Mouse (Mus musculus) thymus, adult 2 months (tissue): ENCODE measurements around the gene Efl1. TPM values are rescaled to one million over a fixed set of nuclear protein-coding genes. Genes with fewer than 3 reads are reported as not detected.
"Not testable (repeated sequence)": the region's sequence is repeated elsewhere in the genome, so short reads cannot be mapped to it uniquely, and the experiment has no call there.

Experiments used
- DNase-seq: peaks from one replicate; pipeline ENCODE4 v3.0.0; 2021
- H3K27ac ChIP-seq: fragments of 200-500 bp; 2 replicates; pipeline ENCODE4 v1.5.1; 2012; ENCODE audit warnings: low read length, control low read depth; ENCODE audit not compliant: control insufficient read depth, insufficient read depth
- H3K27me3 ChIP-seq: fragments of 200-500 bp; 2 replicates; pipeline ENCODE4 v1.6.1; 2012; ENCODE audit warnings: mild to moderate bottlenecking, low read length, moderate library complexity, mixed read lengths; ENCODE audit not compliant: control insufficient read depth, insufficient read depth
- H3K36me3 ChIP-seq: fragments of 200-500 bp; 2 replicates; pipeline ENCODE4 v1.6.1; 2012; ENCODE audit warnings: mild to moderate bottlenecking, low read length, moderate library complexity; ENCODE audit not compliant: control insufficient read depth, insufficient read depth
- H3K4me1 ChIP-seq: fragments of 200-500 bp; replicated peaks from 2 replicates; pipeline ENCODE4 v1.6.1; 2012; ENCODE audit warnings: low read length; ENCODE audit not compliant: control insufficient read depth, insufficient read depth
- H3K4me3 ChIP-seq: fragments of 200-500 bp; 2 replicates; pipeline ENCODE4 v1.5.1; 2012; ENCODE audit warnings: mild to moderate bottlenecking, low read length, control low read depth, moderate library complexity; ENCODE audit not compliant: control insufficient read depth, insufficient read depth
- CTCF ChIP-seq: fragments of 200-500 bp; IDR thresholded peaks from 2 replicates; pipeline ENCODE4 v1.5.1; 2012; ENCODE audit warnings: mild to moderate bottlenecking, control low read depth, low read length, moderate library complexity, borderline replicate concordance; ENCODE audit not compliant: control insufficient read depth, poor library complexity, insufficient read depth; ENCODE audit errors: extremely low read depth
- POLR2A ChIP-seq: fragments of 200-500 bp; IDR thresholded peaks from 2 replicates; pipeline ENCODE4 v1.6.1; 2012; ENCODE audit warnings: mild to moderate bottlenecking, low read length, control low read depth, moderate library complexity; ENCODE audit not compliant: control insufficient read depth, poor library complexity, insufficient read depth; ENCODE audit errors: extremely low read depth
- WGBS: fragments of 180-500 bp; shearing (Covaris S2); methylation state at CpG from one replicate; pipeline ENCODE4 v1.1.7; 2018; 5-methylcytosine and 5-hydroxymethylcytosine counted together
- polyA plus RNA-seq: library from polyadenylated mRNA; depleted of rRNA; stranded (reverse); fragments of >200 nt; gene quantifications from 2 replicates; pipeline ENCODE4 v1.2.3, GENCODE M21; 2012

Gene Efl1
- polyA plus RNA-seq, 1 experiment = 7.9 TPM

DNA sequence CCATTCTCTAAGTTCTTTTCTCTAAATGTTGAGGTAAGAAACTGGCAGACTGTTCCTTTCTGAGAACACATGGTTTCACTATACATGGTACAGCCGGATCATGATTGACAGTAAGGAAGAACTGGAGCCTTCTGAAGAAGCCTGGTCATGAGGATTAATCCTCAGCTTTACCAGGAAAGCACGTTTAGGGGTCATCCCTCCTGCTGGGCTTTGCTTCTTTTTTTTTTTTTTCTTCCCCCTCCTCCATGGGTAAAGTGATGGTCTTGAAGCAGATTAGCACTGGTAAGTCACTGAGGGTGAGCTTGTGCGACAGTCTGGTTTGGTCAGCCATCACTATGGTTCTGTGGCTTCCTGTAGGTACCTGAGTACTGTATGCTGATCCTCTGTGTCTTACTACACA is 76.1 kb downstream of the Efl1 start:
- H3K4me3 ChIP-seq = no peak overlapping the region
- WGBS = 89% methylated on average over 3 of the region's 3 CpGs
- no peak for DNase-seq
- H3K36me3 ChIP-seq = no peaks in the 10 kb centered on the region
- H3K4me1 ChIP-seq = no peaks in the 10 kb centered on the region
- no peak overlapping the region for H3K27ac ChIP-seq
- TF ChIP-seq CTCF = no peak
- no peak for TF ChIP-seq POLR2A
- no peaks in the 10 kb centered on the region for H3K27me3 ChIP-seq

DNA sequence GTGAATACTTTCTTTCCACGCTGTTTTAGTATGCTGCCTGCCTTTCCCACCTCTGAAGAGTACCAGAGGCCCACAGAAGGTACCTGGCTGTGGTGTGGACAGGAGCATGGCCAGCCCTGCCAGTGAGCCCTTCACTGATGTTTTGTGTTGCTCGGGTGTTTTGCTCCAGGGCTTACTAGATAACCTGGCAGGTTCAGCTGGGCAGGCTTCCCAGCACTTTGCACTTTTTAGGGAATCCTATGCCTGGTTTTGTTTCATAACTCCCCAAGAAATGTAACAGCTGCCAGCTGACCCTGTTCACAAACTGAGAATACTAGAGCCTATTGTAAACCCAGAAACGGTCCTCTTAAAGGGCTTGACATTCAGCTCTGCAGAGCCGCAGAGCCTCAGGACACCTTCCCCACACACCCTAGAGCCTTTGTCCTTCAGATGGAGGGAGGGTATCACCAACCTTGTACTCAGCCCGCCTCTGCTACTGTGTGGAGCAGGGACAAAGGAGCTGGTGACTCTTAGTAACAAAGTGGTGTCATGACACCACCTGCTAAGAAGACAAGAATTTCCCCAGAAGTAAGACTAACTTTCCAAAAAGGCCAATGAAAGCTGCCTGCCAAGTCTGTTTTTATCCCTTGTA is 76.7 kb downstream of the Efl1 start:
- H3K4me1 ChIP-seq = no peaks in the 10 kb centered on the region
- H3K27ac ChIP-seq = no peak overlapping the region
- no peaks in the 10 kb centered on the region for H3K36me3 ChIP-seq
- H3K4me3 ChIP-seq = no peak overlapping the region
- TF ChIP-seq POLR2A = no peak
- no peak for TF ChIP-seq CTCF
- DNase-seq = no peak
- H3K27me3 ChIP-seq = no peaks in the 10 kb centered on the region
- 94% methylated on average over 5 of the region's 5 CpGs for WGBS

DNA sequence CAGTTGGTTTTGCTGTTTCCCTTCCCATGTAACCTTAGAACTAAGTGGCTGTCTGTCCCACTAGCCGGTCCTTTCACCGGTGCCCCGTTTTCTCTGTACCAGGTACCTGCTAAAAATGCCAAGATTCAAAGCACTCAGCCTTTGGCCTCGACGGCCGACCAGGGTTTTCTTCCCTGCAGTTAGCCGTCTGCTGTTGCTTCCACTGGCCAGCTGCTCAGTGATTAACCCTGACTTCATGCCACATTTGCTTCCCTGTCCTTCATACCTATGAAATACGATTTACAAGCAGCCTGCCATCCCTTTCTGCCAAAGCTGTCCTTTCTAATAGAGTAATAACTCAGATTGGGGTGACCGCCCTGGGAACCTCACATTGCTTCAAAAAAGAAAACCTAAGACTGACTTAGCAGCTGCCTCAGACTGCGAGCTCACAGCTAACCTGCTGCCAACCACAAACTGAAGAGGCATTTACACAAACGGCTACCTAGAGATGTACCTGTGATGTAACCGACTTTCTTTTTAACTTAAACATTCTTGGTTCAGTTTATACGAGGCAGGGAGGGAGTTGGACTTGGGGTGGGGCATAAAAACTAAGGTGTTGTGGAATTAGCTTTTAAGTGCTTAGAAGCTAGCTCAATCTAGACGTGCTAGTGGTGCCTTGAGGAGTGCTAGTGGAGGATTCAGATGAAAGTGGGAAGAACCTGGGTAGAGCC is 77.5 kb downstream of the Efl1 start:
- DNase-seq = no peak
- no peaks in the 10 kb centered on the region for H3K36me3 ChIP-seq

DNA sequence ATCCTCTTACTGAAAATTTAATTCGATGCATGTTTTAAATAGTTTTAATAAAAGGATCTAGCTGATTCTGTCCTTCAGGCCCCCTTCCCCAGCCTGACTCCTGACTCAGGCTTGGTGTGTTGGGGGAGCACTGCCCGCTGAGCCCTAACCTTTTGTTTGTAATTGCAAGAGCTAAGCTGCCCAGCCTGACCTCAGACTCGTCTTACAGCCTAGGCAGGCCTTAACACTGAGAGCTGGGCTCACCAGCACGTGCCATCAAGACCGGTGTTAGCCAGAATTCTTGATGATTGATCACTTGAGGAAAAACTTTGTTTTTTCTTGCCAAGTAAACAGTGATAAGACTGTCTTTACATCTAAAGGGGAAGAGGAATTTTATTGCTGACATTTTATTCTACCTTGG is 78.7 kb downstream of the Efl1 start:
- no peak for DNase-seq
- H3K36me3 ChIP-seq = no peaks in the 10 kb centered on the region
- TF ChIP-seq CTCF = no peak
- no peak for TF ChIP-seq POLR2A
- no peaks in the 10 kb centered on the region for H3K4me1 ChIP-seq
- H3K27me3 ChIP-seq = no peaks in the 10 kb centered on the region
- H3K27ac ChIP-seq = no peak overlapping the region
- no peak overlapping the region for H3K4me3 ChIP-seq
- WGBS = 93% methylated on average over 5 of the region's 5 CpGs

More for the DNA sequence above, 77.5 kb downstream of the Efl1 start:
- Histone ChIP-seq H3K27me3 (no peaks in the 10 kb centered on the region), H3K4me1 (no peaks in the 10 kb centered on the region), H3K27ac (no peak overlapping the region), H3K4me3 (no peak overlapping the region)
- 94% methylated on average over 14 of the region's 14 CpGs for WGBS
- TF ChIP-seq POLR2A = no peak
- TF ChIP-seq CTCF = no peak

GRCm38 (mm10) chr7:82729009-82729408 is 80.6 kb downstream of the Efl1 start:
- DNase-seq = not testable (repeated sequence)

DNA sequence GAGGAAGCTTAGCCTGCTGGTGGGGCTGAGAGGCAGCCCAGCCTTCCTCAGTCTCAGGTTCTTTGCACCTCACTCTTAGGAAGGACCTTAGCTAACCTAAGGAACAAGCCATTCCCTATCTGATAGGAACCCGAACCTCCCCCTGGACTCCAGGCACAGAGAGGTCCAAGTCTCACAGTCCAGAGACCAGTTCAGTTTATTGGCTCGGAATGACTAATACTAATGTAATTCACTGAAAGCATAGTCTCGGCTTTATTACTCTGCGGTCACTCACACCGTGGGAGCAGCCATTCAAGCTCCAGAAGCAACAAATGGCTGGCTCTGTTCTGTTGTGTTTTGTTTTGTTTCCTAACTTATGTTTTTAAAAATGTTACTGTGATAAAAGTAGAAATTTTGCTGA is 84.7 kb downstream of the Efl1 start:
- 95% methylated on average over 5 of the region's 5 CpGs for WGBS
- Histone ChIP-seq H3K4me1 (no peaks in the 10 kb centered on the region), H3K27me3 (no peaks in the 10 kb centered on the region), H3K36me3 (no peaks in the 10 kb centered on the region), H3K27ac (no peak overlapping the region), H3K4me3 (no peak overlapping the region)
- DNase-seq = no peak
- no peak for TF ChIP-seq POLR2A
- TF ChIP-seq CTCF = no peak

More at GRCm38 (mm10) chr7:82729009-82729408, 80.6 kb downstream of the Efl1 start:
- H3K27ac ChIP-seq, H3K36me3 ChIP-seq, H3K27me3 ChIP-seq, H3K4me1 ChIP-seq, H3K4me3 ChIP-seq: not testable (repeated sequence)
- WGBS = 94% methylated on average over 7 of the region's 8 CpGs
